Mouse (Mus musculus): ENCODE results near the gene Xdh. TPM values are rescaled to one million over a fixed set of nuclear protein-coding genes. Genes with fewer than 3 reads are reported as not detected.

Gene Xdh
- total and polyA plus RNA-seq, 2 experiments from 2014 or later = 2.3 to 20.4 TPM

DNA sequence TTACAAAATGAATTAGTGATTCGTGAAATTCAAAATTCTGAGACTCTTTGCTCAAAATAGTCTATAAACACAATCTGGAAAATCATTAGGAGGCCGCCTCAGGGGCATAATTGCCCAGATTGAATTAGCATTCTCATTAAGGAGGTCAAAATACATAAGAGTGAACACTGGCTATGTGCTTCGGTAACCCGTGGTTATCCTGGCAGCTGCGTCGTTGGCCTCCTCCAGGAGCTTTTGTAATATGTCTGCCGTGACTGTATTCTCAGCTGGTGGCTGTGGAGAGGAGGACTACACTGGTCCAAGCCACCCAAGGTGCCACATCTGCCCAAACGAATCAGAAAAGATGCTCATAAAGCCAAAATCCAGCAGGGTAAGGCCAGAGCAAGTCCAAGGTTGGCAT is 30.5 kb downstream of the Xdh start:
- no peaks in the 10 kb centered on the region for H3K36me3 ChIP-seq (replicated peaks; ENCODE audit: control insufficient read depth, insufficient read depth, low read length)
- ATAC-seq (ENCODE audit: insufficient read depth, low read depth) (no peak), DNase-seq (ENCODE audit: low spot score) (no peak)
- TF ChIP-seq EP300 (IDR thresholded peaks at IDR 0.05; ENCODE audit: low read depth) (no peak), CTCF (IDR thresholded peaks at IDR 0.05; ENCODE audit: low read depth) (no peak)
- no peaks in the 10 kb centered on the region for H3K27me3 ChIP-seq (ENCODE audit: control insufficient read depth, insufficient read depth, low read length)
- no peaks in the 10 kb centered on the region for H3K9me3 ChIP-seq (replicated peaks; ENCODE audit: control insufficient read depth, low read length)
- no peak overlapping the region for H3K9ac ChIP-seq (replicated peaks; ENCODE audit: low read depth, low read length)
- 83% methylated on average over 8 of the region's 8 CpGs for WGBS
- no peak overlapping the region for H3K4me2 ChIP-seq (ENCODE audit: low read depth, low read length)
- H3K27ac ChIP-seq (ENCODE audit: low read depth) = no peak overlapping the region
- no peaks in the 10 kb centered on the region for H3K4me1 ChIP-seq (ENCODE audit: control insufficient read depth, insufficient read depth)
- H3K4me3 ChIP-seq (ENCODE audit: low read depth, low read length) = no peak overlapping the region

DNA sequence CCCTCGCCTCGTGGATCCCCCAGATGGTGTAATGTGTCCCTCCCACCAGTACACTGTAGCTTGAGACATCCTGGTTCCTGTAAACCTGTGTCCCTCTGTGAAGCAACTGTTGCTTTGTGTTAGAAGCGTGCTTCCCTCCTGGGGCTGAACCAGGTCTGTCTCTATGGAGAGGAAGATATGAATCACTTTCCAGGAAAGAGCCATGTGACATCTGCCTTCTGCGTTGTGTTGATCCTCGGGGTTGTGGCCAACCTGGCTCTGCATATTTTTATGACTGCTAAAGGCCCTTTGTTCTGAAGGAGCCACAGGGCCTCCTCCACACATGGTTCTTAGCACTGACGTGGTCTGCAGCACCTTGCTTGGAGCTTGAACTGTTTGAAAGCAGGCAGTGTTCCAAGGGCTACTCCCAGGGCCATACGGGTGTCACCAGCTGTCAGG is 31.0 kb downstream of the Xdh start:
- DNase-seq (ENCODE audit: low spot score) (no peak), ATAC-seq (ENCODE audit: insufficient read depth, low read depth) (0 out of 2 replicates have a peak, but pooled peaks have one; percentile 33)
- H3K9me3 ChIP-seq (replicated peaks; ENCODE audit: control insufficient read depth, low read length) = no peaks in the 10 kb centered on the region
- H3K4me1 ChIP-seq (ENCODE audit: control insufficient read depth, insufficient read depth) = no peaks in the 10 kb centered on the region
- no peaks in the 10 kb centered on the region for H3K36me3 ChIP-seq (replicated peaks; ENCODE audit: control insufficient read depth, insufficient read depth, low read length)
- 46% methylated on average over 7 of the region's 7 CpGs for WGBS
- no peaks in the 10 kb centered on the region for H3K27me3 ChIP-seq (ENCODE audit: control insufficient read depth, insufficient read depth, low read length)
- H3K4me2 ChIP-seq (ENCODE audit: low read depth, low read length) = no peak overlapping the region
- TF ChIP-seq EP300 (IDR thresholded peaks at IDR 0.05; ENCODE audit: low read depth) (no peak), CTCF (IDR thresholded peaks at IDR 0.05; ENCODE audit: low read depth) (no peak)
- no peak overlapping the region for H3K9ac ChIP-seq (replicated peaks; ENCODE audit: low read depth, low read length)
- no peak overlapping the region for H3K4me3 ChIP-seq (ENCODE audit: low read depth, low read length)
- H3K27ac ChIP-seq (ENCODE audit: low read depth) = no peak overlapping the region

DNA sequence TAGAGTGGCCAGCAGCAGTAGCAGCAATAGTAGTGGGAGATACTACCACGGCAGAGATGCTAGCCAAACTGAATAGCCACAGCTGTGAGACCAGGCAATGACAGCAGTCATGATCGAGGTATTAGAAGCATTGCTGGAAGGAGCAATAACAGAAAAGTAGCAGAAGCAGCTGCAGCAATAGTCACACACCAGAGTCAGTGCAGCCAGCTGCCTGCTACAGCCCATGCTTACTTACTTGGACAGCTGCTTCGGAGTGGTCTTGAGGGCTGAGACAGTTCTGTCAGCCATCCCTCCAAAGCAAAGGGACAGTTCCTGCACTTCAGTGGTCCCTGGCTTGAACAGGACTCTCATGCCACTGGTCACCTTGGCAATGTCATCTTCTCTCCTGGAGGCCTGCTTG is 31.9 kb downstream of the Xdh start:
- 78% methylated on average over 3 of the region's 3 CpGs for WGBS
- no peak for DNase-seq (ENCODE audit: low spot score)
- H3K27me3 ChIP-seq (ENCODE audit: control insufficient read depth, insufficient read depth, low read length) = no peaks in the 10 kb centered on the region
- no peaks in the 10 kb centered on the region for H3K4me1 ChIP-seq (ENCODE audit: control insufficient read depth, insufficient read depth)
- no peak for TF ChIP-seq CTCF (IDR thresholded peaks at IDR 0.05; ENCODE audit: low read depth)
- no peak for TF ChIP-seq EP300 (IDR thresholded peaks at IDR 0.05; ENCODE audit: low read depth)
- H3K36me3 ChIP-seq (replicated peaks; ENCODE audit: control insufficient read depth, insufficient read depth, low read length) = no peaks in the 10 kb centered on the region
- H3K27ac ChIP-seq (ENCODE audit: low read depth) = no peak overlapping the region
- no peak overlapping the region for H3K4me3 ChIP-seq (ENCODE audit: low read depth, low read length)
- no peak overlapping the region for H3K4me2 ChIP-seq (ENCODE audit: low read depth, low read length)
- no peak overlapping the region for H3K9ac ChIP-seq (replicated peaks; ENCODE audit: low read depth, low read length)
- no peak for ATAC-seq (ENCODE audit: insufficient read depth, low read depth)
- no peaks in the 10 kb centered on the region for H3K9me3 ChIP-seq (replicated peaks; ENCODE audit: control insufficient read depth, low read length)

DNA sequence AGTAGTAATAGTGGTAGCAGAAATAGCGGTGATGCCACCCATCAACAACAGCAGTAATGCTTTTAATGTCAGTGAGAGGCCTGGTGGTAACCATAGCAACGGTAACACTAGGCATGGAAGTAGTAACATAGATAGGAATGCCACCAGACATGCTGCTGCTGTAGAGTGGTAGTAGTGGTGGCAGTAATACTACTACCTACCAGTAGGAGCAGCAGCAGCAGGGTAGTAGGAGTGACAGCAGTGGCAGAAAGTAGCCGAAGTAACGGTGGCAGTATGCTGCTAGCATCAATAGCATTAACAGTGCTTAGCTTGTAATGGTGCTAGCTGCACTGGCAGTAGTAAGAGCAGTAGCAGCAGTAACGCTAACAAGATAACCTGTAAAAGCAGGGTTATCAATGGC is 32.3 kb downstream of the Xdh start:
- Histone ChIP-seq H3K9me3 (replicated peaks; ENCODE audit: control insufficient read depth, low read length) (no peaks in the 10 kb centered on the region), H3K27me3 (ENCODE audit: control insufficient read depth, insufficient read depth, low read length) (no peaks in the 10 kb centered on the region), H3K4me1 (ENCODE audit: control insufficient read depth, insufficient read depth) (no peaks in the 10 kb centered on the region), H3K4me2 (ENCODE audit: low read depth, low read length) (no peak overlapping the region), H3K36me3 (replicated peaks; ENCODE audit: control insufficient read depth, insufficient read depth, low read length) (no peaks in the 10 kb centered on the region), H3K9ac (replicated peaks; ENCODE audit: low read depth, low read length) (no peak overlapping the region), H3K4me3 (ENCODE audit: low read depth, low read length) (no peak overlapping the region), H3K27ac (ENCODE audit: low read depth) (no peak overlapping the region)
- 81% methylated on average over 5 of the region's 5 CpGs for WGBS
- DNase-seq (ENCODE audit: low spot score) (no peak), ATAC-seq (ENCODE audit: insufficient read depth, low read depth) (no peak)
- TF ChIP-seq CTCF (IDR thresholded peaks at IDR 0.05; ENCODE audit: low read depth) (0 out of 2 replicates have a peak, but pooled peaks have one; percentile 18), EP300 (IDR thresholded peaks at IDR 0.05; ENCODE audit: low read depth) (no peak)

DNA sequence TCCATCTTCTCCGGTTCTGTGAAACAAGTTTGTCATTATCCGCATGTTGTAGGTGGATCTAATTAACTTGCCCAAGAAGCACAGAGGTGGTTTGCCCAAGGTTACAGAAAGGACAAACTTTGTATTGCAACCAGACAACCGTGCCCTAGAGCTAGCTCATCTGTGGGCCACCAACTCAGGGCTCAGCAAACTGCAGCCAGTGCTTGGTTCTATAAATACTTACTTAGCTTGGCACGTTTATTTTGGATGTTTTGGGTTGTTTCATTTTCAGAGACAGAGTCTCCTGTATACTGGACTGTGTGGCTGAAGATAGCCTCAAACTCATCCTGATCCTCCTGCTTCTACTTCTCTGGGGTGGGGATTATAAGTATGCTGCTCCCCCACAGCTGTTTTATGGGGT is 35.3 kb downstream of the Xdh start:
- TF ChIP-seq CTCF (IDR thresholded peaks at IDR 0.05; ENCODE audit: low read depth) = no peak
- TF ChIP-seq EP300 (IDR thresholded peaks at IDR 0.05; ENCODE audit: low read depth) = no peak
- WGBS = 66% methylated on average over 4 of the region's 4 CpGs
- DNase-seq (ENCODE audit: low spot score) = no peak
- no peak overlapping the region for H3K4me2 ChIP-seq (ENCODE audit: low read depth, low read length)
- no peak overlapping the region for H3K27ac ChIP-seq (ENCODE audit: low read depth)
- ATAC-seq (ENCODE audit: insufficient read depth, low read depth) = no peak
- H3K9me3 ChIP-seq (replicated peaks; ENCODE audit: control insufficient read depth, low read length) = no peaks in the 10 kb centered on the region
- H3K9ac ChIP-seq (replicated peaks; ENCODE audit: low read depth, low read length) = no peak overlapping the region
- no peak overlapping the region for H3K4me3 ChIP-seq (ENCODE audit: low read depth, low read length)
- H3K4me1 ChIP-seq (ENCODE audit: control insufficient read depth, insufficient read depth) = no peaks in the 10 kb centered on the region
- H3K36me3 ChIP-seq (replicated peaks; ENCODE audit: control insufficient read depth, insufficient read depth, low read length) = no peaks in the 10 kb centered on the region
- H3K27me3 ChIP-seq (ENCODE audit: control insufficient read depth, insufficient read depth, low read length) = no peaks in the 10 kb centered on the region

DNA sequence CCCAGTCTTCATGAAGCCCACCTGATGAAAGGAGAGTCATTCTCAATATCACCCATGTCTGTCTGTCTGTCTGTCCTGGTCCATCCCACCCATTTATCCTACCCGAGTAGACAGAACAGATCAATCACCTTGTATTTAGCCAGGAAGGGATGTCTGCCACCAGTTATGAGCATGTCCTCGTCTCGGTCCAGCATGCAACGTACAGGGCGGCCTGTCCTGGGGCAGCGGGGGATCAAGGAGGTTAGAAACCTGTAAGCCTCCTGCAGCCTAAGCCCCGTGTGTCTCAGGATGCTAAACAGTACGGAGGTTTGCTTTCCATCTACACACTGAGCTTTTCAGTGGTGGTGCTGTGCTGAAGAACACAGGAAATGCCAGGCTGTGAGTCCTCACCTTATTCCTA is 43.9 kb downstream of the Xdh start:
- H3K27ac ChIP-seq (ENCODE audit: low read depth) = no peak overlapping the region
- no peak for TF ChIP-seq CTCF (IDR thresholded peaks at IDR 0.05; ENCODE audit: low read depth)
- TF ChIP-seq EP300 (IDR thresholded peaks at IDR 0.05; ENCODE audit: low read depth) = no peak
- ATAC-seq (ENCODE audit: insufficient read depth, low read depth) (no peak), DNase-seq (ENCODE audit: low spot score) (no peak)
- WGBS = 85% methylated on average over 8 of the region's 8 CpGs
- no peaks in the 10 kb centered on the region for H3K4me1 ChIP-seq (ENCODE audit: control insufficient read depth, insufficient read depth)
- H3K9ac ChIP-seq (replicated peaks; ENCODE audit: low read depth, low read length) = no peak overlapping the region
- H3K36me3 ChIP-seq (replicated peaks; ENCODE audit: control insufficient read depth, insufficient read depth, low read length) = no peaks in the 10 kb centered on the region
- no peak overlapping the region for H3K4me3 ChIP-seq (ENCODE audit: low read depth, low read length)
- H3K9me3 ChIP-seq (replicated peaks; ENCODE audit: control insufficient read depth, low read length) = no peaks in the 10 kb centered on the region
- H3K27me3 ChIP-seq (ENCODE audit: control insufficient read depth, insufficient read depth, low read length) = no peaks in the 10 kb centered on the region
- H3K4me2 ChIP-seq (ENCODE audit: low read depth, low read length) = no peak overlapping the region

All from heart, postnatal 0 days (tissue).